Mouse (Mus musculus) ES-E14 (cell line): ENCODE data around the gene Sirt1.

Experiments
- CHD2 ChIP-seq: IDR thresholded peaks from 2 replicates; pipeline ENCODE4 v1.6.1; 2014; ENCODE audit warnings: mild to moderate bottlenecking, low read depth, low read length, inconsistent platforms
- HCFC1 ChIP-seq: IDR thresholded peaks from 2 replicates; pipeline ENCODE4 v1.6.1; 2012; ENCODE audit warnings: low read length, inconsistent platforms, borderline replicate concordance; ENCODE audit not compliant: insufficient read depth
- MAFK ChIP-seq: IDR thresholded peaks from 2 replicates; pipeline ENCODE4 v1.6.1; 2014; ENCODE audit warnings: mild to moderate bottlenecking, low read depth, low read length, inconsistent platforms; ENCODE audit not compliant: insufficient read depth
- ZC3H11A ChIP-seq: IDR thresholded peaks from 2 replicates; pipeline ENCODE4 v1.6.1; 2012; ENCODE audit warnings: low read depth, mild to moderate bottlenecking, inconsistent platforms, low read length, borderline replicate concordance
- ZNF384 ChIP-seq: IDR thresholded peaks from 2 replicates; pipeline ENCODE4 v1.6.1; 2012; ENCODE audit warnings: low read depth, low read length, inconsistent platforms

GRCm38 (mm10) chr10:63386444-63386843 lies 4.9 kb upstream of the Sirt1 start:
- peak; percentile 88 for TF ChIP-seq HCFC1
- TF ChIP-seq MAFK, result no peak
- TF ChIP-seq ZNF384, result no peak
- no peak for TF ChIP-seq ZC3H11A
- no peak for TF ChIP-seq CHD2
